Mouse (Mus musculus) embryo, embryonic 10 days (tissue): ENCODE measurements at regions not wholly inside any gene's neighbourhood (a gene's known extent, or its start where the extent isn't known, plus 50 kb on each side); places are given as distances from the start of the nearest gene placed in this dataset.
"Not testable (repeated sequence)": the region's sequence is repeated elsewhere in the genome, so short reads cannot be mapped to it uniquely, and the experiment has no call there.

Experiments used
- DNase-seq: peaks from one replicate; pipeline ENCODE4 v3.0.0-alpha.2; 2015; ENCODE audit warnings: low spot score

- no peak for DNase-seq
Measured at GRCm38 (mm10) chr14:104208040-104208816, 259.6 kb downstream of the Pou4f1 start.

- no peak for DNase-seq
Measured at GRCm38 (mm10) chr14:104206602-104207001, 261.2 kb downstream of the Pou4f1 start.

- DNase-seq = peak; percentile 32
Measured at GRCm38 (mm10) chr14:104203239-104203986, 264.4 kb downstream of the Pou4f1 start.

GRCm38 (mm10) chr14:104193198-104193597 lies 274.6 kb downstream of the Pou4f1 start:
- no peak for DNase-seq

GRCm38 (mm10) chr14:104175122-104175521 lies 292.7 kb downstream of the Pou4f1 start:
- DNase-seq = no peak

GRCm38 (mm10) chr14:104146841-104147240 lies 302.6 kb upstream of the Ednrb start:
- DNase-seq = peak; percentile 61

GRCm38 (mm10) chr14:104145395-104145794 lies 301.2 kb upstream of the Ednrb start:
- DNase-seq = no peak

GRCm38 (mm10) chr14:104114986-104115951 lies 271.1 kb upstream of the Ednrb start:
- no peak for DNase-seq

GRCm38 (mm10) chr14:104114182-104114581 lies 270.0 kb upstream of the Ednrb start:
- DNase-seq = no peak

GRCm38 (mm10) chr14:104113448-104113847 lies 269.2 kb upstream of the Ednrb start:
- no peak for DNase-seq

- peak; percentile 16 for DNase-seq
Measured at GRCm38 (mm10) chr14:104086381-104086780, 242.2 kb upstream of the Ednrb start.

GRCm38 (mm10) chr14:104064199-104064598 lies 220.0 kb upstream of the Ednrb start:
- not testable (repeated sequence) for DNase-seq

GRCm38 (mm10) chr14:104053697-104054096 lies 209.5 kb upstream of the Ednrb start:
- no peak for DNase-seq

- peak; percentile 94 for DNase-seq
Measured at GRCm38 (mm10) chr14:104038628-104039325, 194.6 kb upstream of the Ednrb start.

GRCm38 (mm10) chr14:104033606-104034005 lies 189.4 kb upstream of the Ednrb start:
- peak; percentile 58 for DNase-seq

- no peak for DNase-seq
Measured at GRCm38 (mm10) chr14:104030784-104031470, 186.7 kb upstream of the Ednrb start.

- peak; percentile 28 for DNase-seq
Measured at GRCm38 (mm10) chr14:104029668-104030530, 185.7 kb upstream of the Ednrb start.

- no peak for DNase-seq
Measured at GRCm38 (mm10) chr14:104027900-104028285, 183.7 kb upstream of the Ednrb start.

- peak; percentile 73 for DNase-seq
Measured at GRCm38 (mm10) chr14:104027077-104027899, 183.1 kb upstream of the Ednrb start.
